Mouse (Mus musculus): ENCODE data around the gene Utrn.

- TF ChIP-seq CTCF (IDR thresholded peaks at IDR 0.05; ENCODE audit: control insufficient read depth, insufficient read depth, low read length), result no peak
- TF ChIP-seq POLR2A (IDR thresholded peaks at IDR 0.05; ENCODE audit: borderline replicate concordance, control insufficient read depth, low read depth, low read length), result no peak
Observed at GRCm38 (mm10) chr10:12810816-12811215, 58.3 kb downstream of the Utrn start.
